Mouse (Mus musculus) layer of hippocampus, postnatal 10 days (tissue): ENCODE measurements around the gene Ptprg. TPM values are rescaled to one million over a fixed set of nuclear protein-coding genes. Genes with fewer than 3 reads are reported as not detected.

Source experiments
- DNase-seq, 2 experiments: peaks; one replicate each; pipeline ENCODE4 v3.0.0; 2021; ENCODE audit warnings: low spot score in 2 of 2
- total RNA-seq, 2 experiments: library from RNA; stranded (reverse); gene quantifications; 2 replicates each; pipeline ENCODE4 v1.2.3; 2021

The Ptprg gene
- total RNA-seq, 2 experiments from 2014 or later = 159 to 164 TPM

DNA sequence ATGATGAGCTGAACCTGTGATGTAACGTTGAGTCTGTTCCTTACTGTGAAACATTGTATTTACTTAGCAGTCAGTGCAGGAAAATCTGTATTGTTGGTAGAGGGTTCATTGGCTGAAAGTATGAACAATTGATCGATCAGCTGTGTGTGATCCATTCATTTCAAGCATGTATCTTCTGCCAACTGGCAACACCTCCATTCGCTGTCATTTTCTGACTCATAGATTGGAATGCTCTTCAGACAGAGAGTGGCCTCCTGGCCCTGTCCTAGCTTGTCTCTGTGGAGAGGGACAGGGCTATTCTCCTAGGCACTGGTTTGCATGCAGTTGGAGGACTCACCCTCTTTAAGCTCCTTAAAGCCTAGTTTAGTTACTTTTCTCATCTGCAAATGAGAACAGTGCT, 62.4 kb downstream of the Ptprg start:
- no peak for DNase-seq

DNA sequence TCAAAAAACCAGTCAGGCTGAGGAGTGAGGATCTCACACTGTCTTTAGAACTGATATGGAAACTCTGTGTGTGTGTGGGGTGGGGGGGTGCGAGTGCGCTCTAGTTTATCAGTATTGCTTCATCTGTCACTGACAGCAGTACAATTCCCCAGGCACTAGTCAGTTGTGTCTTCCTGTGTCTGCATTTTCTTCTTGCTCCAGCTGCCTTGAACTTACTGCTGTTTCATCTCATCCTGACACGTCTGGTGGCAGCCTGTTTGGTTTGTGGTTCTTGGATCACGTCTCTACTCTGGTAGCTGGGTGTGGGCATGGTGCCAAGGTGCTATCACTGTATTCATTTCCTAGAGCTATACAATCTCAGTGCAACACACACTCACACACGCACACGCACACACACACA, 64.0 kb downstream of the Ptprg start:
- DNase-seq = peak in 1 of 2 experiments; percentile 37

DNA sequence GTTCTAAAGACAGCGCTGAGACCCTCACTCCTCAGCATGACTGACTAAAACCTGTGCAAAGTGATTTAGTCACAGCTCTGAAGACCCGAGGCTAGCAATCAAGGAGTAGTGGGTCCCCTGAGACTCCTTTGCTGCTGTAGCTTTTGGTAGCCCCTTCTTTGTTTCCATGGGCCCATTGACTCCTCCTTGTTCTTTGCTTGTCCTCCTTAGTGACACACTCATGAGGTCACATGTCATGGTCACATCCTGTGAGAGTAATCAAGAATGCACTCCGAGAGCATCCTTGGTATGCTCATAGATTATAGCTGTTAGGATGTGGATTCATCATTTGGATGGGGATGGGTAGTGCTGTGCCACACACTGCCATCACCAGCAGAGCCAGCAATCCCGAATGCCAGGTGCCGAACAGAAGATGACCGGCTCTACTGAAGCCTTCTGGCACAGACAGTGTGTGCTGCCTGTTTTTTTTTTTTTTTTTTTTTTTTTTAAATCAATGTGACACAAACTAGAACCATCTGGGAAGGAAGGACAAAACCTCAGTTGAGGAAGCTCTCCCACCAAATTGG, 64.9 kb downstream of the Ptprg start:
- DNase-seq = no peak

DNA sequence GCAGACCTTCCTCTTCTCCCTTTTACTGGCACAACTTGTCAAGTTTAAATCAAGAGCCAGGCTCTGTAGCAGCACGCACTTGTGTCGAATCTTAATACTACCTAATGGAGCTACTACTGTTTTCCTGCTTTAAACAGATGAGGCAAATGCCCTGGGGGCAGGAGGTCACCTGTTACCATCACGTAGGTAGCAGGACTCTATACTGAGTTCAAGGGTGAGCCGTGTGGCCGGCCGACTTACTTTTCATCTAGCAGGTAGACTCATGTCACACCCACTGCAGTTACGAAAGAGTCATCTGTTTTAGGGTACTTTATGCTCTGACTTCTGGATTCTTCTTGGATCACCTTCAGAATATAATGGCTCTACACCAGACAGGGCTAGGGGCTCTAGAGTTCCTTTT, 66.3 kb downstream of the Ptprg start:
- DNase-seq = no peak

DNA sequence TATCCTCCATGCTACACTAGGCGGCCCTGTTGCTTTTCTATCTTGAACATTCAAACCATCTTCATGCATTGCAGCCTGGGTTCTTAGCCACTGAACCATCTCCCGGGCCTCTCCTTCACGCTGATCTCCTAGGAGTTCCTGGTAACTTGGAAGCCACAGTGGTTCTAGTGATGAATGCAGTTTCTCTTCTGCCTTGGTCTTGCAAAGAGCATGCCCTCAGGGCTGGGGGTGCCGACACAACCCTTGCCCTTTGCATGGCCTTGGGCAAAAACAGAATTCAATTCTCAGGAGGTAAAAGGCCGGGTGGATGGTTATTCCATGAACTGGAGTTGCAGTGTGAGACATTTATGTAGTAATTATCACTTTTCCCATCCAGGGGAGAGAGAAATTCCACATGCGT, 67.0 kb downstream of the Ptprg start:
- no peak for DNase-seq

DNA sequence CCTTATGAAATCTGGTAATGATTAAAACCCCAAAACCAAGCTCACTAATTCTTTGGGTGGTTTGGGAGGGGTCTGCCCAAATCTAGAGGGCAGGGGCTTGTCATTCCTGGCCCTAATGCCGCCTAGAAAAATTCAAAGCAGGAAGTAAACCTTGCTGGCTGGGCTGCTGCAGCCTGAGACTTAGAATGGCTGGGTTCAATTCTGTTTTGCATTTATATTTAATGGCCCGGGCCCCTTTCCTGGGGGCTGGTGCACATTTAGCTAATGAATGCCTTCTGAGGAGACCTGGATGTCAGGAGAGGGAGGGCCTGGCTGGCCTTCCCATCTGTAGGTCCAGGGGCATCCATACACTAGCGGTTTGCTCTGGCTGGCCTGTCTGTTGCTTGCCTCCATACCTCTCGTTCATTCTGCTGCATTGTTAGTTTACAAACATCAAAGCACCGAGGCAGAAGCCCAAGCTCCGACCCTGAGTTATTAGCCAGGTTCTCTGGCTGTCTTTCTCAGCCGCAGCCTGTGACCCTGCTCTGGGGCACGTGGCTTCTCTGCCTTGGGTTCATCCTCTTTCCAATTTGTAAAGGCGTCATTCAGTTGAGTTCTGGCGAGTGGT, 67.7 kb downstream of the Ptprg start:
- no peak for DNase-seq

DNA sequence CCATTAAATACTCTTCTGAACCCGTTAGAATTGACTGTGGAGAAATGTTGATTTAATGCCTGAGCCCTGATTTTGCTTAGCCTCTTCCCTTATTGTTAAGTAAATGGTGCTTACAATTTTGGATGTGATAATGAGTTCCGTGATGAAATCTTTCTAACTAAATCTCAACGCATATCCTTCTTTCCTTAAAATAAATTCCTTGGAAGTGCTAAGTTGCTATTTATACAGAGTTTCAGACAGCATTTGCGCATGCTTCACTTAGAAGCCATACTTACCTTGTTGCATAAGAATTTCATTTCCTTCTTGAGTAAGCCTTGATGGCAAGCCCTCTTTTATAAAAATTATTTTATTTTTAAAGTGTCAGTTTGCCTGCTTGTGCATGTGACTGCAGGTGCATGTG, 70.2 kb downstream of the Ptprg start:
- no peak for DNase-seq

DNA sequence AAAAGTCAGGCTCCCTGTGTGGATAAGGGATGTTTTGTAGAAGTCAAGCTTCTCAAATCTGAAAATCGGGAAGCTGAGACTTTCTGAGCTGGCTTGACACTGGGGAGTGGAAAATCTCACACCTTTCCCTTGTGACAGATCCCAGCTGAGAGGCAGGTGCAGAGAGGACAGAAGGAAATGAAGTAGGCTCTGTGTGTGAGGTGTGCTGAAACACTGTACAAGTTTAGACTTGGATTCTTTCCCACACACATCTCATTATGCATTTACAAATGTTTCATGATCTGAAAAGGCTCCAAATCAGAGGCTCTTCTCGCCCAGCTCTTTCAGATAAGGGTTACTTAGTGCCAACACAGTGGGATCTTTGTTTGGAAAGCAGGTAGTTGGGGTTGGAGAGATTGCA, 77.4 kb downstream of the Ptprg start:
- no peak for DNase-seq

DNA sequence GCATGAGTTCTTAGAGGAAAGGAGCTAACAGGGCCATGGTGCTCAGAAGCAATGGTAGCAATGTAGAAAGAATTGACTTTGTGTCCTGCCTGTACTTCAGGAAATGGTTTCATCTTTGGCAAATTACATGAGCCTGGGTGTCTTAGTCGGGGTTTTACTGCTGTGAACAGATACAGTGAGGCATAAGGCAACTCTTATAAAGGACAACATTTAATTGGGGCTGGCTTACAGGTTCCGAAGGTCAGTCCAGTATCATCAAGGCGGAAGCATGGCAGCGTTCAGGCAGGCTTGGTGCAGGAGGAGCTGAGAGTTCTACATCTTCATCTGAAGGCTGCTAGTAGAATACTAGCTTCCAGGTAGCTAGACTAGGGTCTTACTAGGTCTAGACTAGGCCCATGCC, 78.2 kb downstream of the Ptprg start:
- no peak for DNase-seq

DNA sequence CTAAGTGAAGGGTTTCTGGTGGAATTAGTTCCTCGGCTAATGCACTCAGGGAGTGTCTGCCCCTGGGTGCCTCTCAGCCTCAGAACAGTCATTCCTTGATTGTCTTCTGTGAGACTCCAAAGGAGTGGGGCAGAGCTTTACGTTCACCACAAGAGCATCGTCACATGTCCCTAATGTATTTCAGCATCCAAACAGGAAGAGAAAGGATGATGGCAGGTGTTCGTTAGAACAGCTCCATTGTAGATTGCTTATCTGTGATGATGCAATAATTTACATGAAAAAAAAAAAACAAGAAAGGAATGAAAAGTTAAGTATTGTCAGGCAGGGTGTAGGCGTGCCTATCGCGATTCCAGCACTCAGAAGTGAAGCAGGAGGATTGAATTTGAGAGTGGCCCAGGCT, 84.3 kb downstream of the Ptprg start:
- DNase-seq = no peak

DNA sequence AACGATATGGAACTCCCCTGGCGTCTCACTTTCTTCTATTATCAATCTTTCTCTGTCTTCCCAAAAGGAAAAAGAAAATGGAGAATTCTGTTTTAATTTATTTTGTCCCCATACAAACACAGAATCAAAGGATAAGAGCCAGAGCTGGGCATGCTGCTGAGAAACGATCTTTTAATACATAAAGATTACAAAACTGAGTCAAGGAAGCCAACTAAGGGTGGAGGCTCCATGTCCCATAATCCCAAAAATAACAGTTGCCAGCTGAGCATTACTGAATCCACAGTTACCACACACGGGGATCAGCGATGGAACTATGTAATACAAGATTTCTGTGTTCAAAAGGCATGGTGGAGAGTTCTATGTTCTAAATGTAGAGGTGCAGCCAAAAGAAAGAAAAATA, 86.0 kb downstream of the Ptprg start:
- DNase-seq = no peak

DNA sequence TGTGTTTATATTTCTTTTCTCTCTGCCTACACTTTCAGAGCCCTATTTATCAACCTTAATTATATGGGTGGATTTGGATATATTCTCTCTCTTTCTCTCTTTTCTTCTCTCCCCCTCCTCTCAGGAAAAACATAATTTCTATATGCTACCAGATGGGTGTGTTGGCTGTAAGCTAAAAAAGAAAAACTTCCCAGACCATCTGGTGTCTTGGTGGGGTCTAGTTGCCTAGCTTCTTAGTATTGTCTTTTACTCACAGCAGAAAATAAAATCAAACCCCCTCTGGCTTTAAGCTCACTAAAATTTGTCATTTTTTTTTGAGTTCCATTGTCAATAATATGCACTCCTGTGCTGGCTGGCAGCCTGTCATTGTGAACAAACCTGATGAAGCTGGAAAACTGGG, 87.0 kb downstream of the Ptprg start:
- DNase-seq = no peak

DNA sequence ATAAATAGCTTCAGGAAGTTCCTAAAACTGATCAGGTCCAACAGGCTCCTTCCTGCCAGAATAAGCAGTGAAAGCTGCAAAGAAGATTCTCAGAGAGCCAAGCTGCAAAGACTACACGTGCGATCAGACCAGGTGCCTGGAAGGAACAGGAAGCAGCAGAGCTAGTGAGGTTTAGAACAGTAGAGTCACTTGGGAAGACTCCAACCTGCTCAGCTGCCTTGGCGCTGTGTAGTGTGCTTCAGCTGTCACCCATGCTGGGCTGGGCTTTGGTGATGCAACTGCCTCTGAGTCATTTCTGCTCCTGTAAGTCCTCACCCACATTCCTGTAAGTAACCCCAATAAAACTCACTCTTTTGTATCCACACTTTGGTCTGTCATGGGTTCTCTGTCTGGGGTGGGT, 87.7 kb downstream of the Ptprg start:
- DNase-seq = no peak

DNA sequence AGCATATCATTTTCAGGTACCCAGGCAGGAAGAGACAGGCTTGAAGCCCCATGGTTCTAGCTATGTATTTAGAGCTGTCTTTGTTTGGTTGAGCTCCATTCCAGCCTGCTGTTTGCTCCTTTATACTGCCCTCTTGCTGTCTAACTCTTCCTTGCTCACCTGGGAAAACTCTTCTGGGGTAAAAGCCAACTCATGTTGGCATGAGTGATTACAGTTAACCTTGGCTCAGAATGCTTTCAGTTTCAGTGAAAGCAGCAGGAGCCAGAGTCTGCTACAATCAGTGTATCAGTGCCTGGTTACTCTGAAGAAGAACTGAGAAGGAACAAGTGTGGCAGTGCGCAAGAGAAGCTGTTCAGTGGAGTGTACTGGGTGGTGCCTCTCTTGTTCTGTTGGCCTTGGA, 89.6 kb downstream of the Ptprg start:
- no peak for DNase-seq

DNA sequence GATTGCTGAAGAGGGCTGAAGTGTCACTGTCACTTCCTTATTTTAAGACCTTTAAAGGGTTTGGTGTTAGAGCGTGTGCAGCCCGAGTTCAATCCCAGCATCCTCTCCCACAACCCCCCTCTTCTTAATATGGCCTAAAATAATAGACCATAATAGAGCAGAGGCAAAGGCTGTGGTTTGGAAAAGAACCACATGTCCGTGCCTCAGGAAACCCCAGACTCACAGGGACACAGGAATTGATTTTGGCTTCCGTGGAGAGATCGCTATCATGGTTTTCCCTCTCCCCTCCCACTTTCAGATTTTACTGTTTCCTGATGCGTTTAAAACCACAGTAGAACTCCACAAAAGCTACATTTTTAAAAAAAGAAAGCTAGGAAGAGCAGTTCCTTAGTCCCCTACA, 104.0 kb downstream of the Ptprg start:
- no peak for DNase-seq

DNA sequence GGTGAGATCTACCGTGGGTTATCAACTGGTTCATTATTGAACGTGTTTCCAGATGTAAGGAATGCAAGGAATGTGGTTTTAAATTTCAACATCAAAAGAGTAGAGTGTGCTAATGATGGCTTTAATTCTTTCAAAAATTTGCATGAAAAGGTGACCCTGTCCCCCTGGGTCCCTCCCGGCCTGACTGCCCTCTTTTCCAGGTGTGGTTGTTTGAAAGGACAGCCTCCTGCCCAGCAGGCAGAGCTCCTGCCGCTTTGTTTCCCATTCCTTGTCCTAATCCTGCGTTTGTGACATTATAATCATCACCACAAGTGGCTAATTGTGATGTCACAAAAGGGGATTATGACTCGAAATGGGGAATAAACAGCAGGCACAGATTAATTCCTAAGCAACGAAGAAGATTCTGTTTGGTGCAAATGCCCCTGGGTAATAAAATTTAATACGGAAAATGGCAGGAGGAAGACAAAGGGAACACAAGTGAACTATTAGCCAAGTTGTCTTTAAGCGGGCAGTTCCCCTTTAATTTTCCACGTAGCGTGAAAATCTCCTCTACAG, 110.4 kb downstream of the Ptprg start:
- no peak for DNase-seq

DNA sequence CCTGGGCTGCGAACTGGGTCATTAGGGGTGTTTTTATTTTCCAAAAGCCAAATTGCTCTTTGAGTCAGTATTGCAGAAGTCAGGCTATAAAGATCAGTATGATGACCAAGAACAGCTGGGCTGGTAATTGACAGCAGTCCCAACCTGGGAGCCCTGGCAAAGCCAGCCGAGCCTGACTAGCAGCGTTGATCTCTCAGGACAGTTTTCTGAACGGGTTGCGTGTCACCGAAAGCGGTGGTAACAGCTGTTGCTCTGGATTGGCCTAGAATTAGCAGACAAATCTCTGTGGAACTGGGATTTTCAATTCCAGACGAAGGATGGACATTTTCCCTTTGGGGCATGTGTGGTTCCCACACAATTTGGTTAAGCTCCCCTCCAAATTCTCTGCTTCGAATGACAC, 111.0 kb downstream of the Ptprg start:
- DNase-seq = no peak

DNA sequence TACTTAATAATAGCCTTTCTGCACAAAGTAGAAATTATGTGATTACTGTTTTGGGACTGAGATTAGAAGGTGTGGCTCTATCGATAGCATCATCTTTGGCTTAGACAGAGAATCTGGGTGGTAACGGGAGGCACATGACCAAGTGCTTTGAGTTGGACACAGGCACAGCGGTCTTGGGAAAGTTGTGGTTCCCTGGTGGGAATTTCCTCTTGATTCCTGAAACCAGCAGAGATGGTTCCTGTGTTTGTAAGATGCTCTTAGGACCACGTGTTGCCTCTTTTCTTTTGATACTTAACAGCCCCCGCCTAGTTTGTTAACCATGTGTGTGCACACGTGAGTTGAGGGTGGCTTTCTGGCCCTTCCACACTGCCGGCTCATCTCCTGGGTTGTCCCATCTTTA, 111.7 kb downstream of the Ptprg start:
- DNase-seq = no peak

DNA sequence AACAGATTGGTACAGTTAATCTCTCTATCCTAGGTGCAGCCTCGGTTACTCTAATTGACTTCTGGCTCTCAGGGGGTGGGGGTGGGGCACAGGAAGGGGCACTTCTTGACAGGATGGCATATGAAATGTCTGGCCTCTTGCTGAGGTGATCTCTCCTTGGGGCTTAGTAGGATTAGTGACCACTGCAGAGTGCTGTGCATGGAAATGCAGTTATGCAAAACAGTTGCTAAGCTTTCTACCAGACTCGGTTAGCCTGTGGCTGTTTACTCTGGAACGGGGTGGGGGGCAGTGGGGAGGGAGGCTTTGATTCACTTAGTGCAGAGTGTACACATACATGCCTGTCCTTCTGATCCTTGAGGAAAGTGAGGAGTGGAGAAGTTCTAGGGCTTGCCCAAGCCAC, 114.4 kb downstream of the Ptprg start:
- DNase-seq = no peak

DNA sequence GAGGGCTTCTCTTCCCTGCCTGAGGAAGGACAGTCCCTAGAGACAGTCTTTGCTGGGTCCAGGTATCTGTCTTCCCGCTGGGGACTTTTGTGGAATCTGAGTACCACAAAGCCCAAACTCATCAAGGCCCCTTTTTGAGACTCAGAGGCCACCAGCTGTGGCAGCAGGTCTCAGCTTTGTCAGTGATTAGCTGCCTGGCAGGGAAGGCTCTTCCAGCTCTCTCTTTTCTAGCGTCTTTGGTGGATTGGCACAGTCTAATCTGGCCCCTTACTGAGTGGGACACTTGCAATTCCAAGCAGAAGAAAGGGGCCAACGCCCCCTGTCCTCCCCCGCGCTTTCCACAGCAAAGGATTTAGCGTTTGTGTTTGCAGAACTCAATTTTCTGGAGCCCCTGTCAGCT, 117.5 kb downstream of the Ptprg start:
- DNase-seq = no peak

DNA sequence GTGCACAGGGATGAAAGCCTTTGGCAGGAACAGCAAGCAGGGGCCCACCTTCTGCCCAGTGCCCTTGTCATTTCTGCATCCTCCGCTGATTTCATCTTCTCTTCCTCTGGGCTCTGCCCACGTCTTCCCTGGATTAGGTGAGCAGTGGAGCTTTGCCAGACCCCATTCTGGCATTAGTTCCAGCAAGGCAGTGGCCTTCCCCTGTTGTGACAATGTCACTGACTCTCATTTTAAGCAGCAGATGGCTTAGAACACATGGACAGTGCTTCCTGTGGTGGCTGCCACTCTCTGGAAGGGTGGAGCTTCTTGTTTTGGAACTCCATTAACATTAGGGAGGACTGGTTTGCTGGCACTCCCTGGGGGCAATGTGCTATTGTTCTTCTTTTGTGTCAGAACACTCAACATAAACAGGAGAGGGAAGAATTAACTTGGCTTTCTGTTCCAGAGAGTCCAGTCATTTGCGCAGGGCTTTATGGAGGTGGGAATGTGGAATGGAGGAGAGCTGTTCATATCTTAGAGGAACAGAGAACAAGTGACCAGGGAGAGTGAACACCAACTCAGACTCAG, 119.7 kb downstream of the Ptprg start:
- no peak for DNase-seq

DNA sequence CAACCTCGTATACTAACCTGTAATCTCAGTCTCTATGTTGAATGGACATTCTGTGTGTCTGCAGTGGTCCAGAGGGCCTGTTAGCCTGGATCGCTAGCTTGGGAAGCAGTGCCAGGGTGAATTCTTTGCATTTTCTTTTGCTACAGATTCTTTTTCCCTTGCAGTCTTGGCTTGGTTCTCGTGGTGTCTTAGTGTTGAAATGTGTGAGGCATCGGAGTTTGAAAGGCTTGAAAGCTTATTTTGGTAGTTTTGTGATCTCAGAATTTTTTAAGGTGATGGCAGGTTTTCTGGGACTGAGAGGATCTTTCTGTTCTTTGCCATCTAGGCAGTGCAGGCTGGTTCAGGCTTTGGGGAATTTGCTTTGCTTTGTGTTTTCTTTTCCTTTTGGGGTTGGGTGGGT, 124.9 kb downstream of the Ptprg start:
- no peak for DNase-seq

DNA sequence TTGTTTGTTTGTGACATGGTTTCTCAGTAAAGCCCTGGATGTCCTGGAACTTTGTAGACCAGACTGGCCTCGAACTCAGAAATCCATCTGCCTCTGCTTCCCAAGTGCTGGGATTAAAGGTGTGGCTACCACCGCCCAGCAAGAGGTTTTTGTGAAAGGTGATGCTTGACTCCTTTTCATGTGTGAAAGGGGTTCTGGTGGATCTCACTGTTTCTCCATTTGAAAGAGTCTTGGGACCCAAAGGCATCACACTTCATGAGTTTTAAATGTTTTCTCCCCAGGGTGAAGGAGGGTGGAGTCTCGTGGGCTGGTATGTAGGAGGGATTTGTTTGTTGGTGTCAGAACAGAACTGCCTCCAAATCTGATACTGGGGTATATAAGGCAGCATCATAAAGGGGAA, 126.4 kb downstream of the Ptprg start:
- DNase-seq = no peak
